Comparison of ENCODE assay signal across 8 mouse cellular contexts in the genomic region with DNA sequence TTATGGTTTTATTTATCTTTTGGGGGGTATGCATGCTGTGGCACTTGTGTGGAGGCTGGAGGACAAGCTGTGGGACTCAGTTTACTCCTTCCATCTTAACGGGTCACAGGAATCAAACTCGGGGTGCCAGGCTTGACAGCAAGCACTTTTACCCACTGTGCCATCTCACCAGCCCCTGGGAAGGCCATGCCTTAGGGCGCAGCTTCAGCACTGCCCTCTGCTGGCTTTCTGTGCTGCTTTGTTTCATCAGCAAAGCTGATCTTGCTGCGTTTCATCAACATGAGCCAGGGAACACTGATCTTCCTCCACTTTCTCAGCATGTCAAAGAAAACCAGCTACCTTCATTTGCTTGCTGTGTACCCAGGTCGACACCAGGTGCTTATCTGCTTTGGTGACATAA.
DNase-seq lines count a peak whose midpoint lies in the region; ATAC-seq and TF ChIP-seq lines count a peak whose summit lies in the region.
"Had no signal": no experiment of that assay in that cellular context is flagged by ENCODE, and none has a peak within 500 bp of the region (broad histone marks: within the 10 kb centered on the region; RNA-seq: fewer than 3 reads in every experiment).

No protein-coding gene starts in this region.

- TF ChIP-seq POLR2A in testis, adult 2 months (IDR thresholded peaks at IDR 0.05; ENCODE audit: control insufficient read depth, low read depth, low read length), result no peak

- ATAC-seq in kidney, postnatal 0 days (replicated peaks; ENCODE audit: low FRiP score, low read depth), result no peak

- peak; percentile 48; the same call in 1 of the 2 replicates for TF ChIP-seq CTCF in testis, adult 2 months (IDR thresholded peaks at IDR 0.05; ENCODE audit: control insufficient read depth, insufficient read depth, insufficient replicate concordance, low read depth, low read length)
- TF ChIP-seq CTCF in kidney, postnatal 0 days (IDR thresholded peaks at IDR 0.05; ENCODE audit: low read depth), result peak; percentile 68

- H3K4me1 ChIP-seq in testis, adult 2 months (ENCODE audit: control insufficient read depth, insufficient read depth, low read length), result no peaks in the 10 kb centered on the region
- no peaks in the 10 kb centered on the region for H3K4me1 ChIP-seq in kidney, postnatal 0 days (replicated peaks; ENCODE audit: insufficient read depth, low read length)
- H3K4me1 ChIP-seq: neural tube, embryonic 13.5 days had no signal

- no peak overlapping the region for H3K4me2 ChIP-seq in kidney, postnatal 0 days (ENCODE audit: low read length)
- H3K4me2 ChIP-seq: neural tube, embryonic 13.5 days had no signal

- 25% methylated on average over 5 of the region's 5 CpGs for WGBS in kidney, postnatal 0 days

- H3K36me3 ChIP-seq in testis, adult 2 months (ENCODE audit: control insufficient read depth, insufficient read depth, low read length), result no peaks in the 10 kb centered on the region
- H3K36me3 ChIP-seq in kidney, postnatal 0 days (ENCODE audit: insufficient read depth, low read length), result no peaks in the 10 kb centered on the region
- H3K36me3 ChIP-seq: neural tube, embryonic 13.5 days had no signal

- no peaks in the 10 kb centered on the region for H3K9me3 ChIP-seq in kidney, postnatal 0 days (replicated peaks; ENCODE audit: low read length)
- H3K9me3 ChIP-seq: neural tube, embryonic 13.5 days had no signal

- no peak overlapping the region for H3K9ac ChIP-seq in kidney, postnatal 0 days (ENCODE audit: low read depth, low read length)
- H3K9ac ChIP-seq: neural tube, embryonic 13.5 days had no signal

- DNase-seq in testis, postnatal 14 days (ENCODE audit: low spot score), result no peak
- peak; percentile 57 for DNase-seq in adipocyte (ENCODE audit: low spot score)
- peak; percentile 63 for DNase-seq in embryo, embryonic 10.5 days (ENCODE audit: low spot score)
- DNase-seq in kidney, postnatal 0 days (ENCODE audit: low spot score), result peak; percentile 8
- DNase-seq in lung, adult 18-20 months, result peak; percentile 25 to 34
- DNase-seq in right cerebral cortex, postnatal 4 days, result peak; percentile 38

- no peaks in the 10 kb centered on the region for H3K27me3 ChIP-seq in testis, adult 2 months (ENCODE audit: control insufficient read depth, insufficient read depth, low read length)
- no peaks in the 10 kb centered on the region for H3K27me3 ChIP-seq in kidney, postnatal 0 days (ENCODE audit: insufficient read depth, low read length)
- H3K27me3 ChIP-seq: neural tube, embryonic 13.5 days had no signal

- no peak overlapping the region for H3K4me3 ChIP-seq in testis, adult 2 months (ENCODE audit: control insufficient read depth, low read depth, low read length)
- no peak overlapping the region for H3K4me3 ChIP-seq in kidney, postnatal 0 days (replicated peaks; ENCODE audit: low read depth, low read length)
- H3K4me3 ChIP-seq: neural tube, embryonic 13.5 days had no signal

- H3K27ac ChIP-seq in testis, adult 2 months (ENCODE audit: control insufficient read depth, insufficient read depth, low read depth, low read length), result no peak overlapping the region
- no peak overlapping the region for H3K27ac ChIP-seq in kidney, postnatal 0 days
- H3K27ac ChIP-seq: neural tube, embryonic 13.5 days had no signal
